Mouse (Mus musculus) testis, postnatal 14 days (tissue): Measurements from ENCODE around the gene Slc15a2.

Experiments used
- DNase-seq: peaks from one replicate; pipeline ENCODE4 v3.0.0; 2021; ENCODE audit warnings: low spot score

Slc15a2 gene

DNA sequence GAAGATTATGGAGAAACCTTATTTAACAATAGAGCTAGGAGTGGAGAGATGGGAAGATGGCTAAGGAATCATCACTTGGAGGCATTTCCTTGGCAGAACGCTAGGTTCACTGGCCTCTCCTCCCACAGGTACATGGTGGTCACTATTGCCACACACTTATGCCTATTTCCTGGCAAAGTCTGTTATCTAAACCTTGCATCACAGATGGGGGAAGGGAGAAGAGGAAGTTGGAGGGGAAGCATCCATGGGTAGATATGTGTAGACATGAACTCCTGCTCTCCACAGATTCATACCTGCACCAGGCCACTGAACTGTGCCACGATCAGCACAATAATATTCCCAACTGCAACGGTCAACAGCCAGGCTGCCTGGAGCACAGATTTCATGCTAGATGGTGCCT is 32.8 kb downstream of the Slc15a2 start:
- DNase-seq: no peak

DNA sequence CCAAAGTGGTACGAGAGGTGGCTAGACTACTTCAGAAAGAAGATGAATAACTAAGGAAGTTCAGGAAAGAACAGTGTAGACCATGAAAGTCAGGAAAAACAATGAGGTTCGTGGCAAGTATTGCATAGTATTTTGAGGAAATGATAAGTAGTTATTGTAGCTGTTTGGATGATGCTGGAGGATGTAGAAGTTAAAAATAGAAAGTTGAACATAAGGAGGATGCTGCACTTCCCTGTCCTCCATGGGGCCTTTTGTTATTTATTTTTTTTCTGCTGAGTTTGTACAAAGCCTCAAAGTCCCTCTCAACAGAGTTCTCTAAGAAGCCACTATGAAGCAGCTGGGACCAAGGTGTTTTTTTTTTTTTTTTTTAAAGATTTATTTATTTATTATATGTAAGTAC is 37.0 kb downstream of the Slc15a2 start:
- DNase-seq: no peak

DNA sequence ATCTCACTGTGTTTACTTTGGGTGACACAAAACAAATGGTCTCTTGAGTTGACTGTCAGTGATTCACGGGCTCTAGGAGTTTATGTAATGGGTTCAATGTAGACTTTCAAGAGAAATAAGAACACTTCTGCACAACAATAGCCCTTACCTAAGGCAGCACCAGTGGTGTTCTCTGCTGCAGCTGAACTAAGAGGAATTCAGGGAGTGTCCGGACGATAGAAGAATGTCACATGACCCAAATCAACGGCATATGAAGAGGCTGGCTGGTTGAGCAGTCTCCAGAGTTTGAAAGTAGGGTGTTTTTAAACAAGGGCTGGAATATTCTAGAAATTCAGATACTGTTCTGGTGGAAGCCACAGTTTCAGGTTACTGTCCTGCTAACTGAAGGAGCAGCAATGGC is 37.7 kb downstream of the Slc15a2 start:
- no peak for DNase-seq

DNA sequence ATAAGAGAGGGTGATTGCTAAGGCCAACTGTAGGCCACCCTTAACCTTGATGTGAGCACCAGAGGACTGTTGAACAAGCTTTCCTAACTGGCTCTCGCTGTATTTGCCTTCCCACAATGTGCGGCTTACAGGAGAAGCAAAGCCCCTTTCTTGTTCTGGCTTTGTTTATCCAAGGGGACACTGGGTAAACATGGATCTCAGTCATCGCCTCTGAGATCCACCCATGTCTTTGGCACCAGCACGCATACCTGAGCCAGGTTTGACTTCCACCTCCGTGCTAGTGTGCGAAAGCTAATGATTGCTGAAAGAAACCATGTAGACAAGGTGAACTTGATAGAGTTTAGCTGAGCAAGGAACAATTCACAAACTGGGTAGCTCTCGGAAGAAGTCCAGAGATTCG is 41.2 kb downstream of the Slc15a2 start:
- DNase-seq: no peak

DNA sequence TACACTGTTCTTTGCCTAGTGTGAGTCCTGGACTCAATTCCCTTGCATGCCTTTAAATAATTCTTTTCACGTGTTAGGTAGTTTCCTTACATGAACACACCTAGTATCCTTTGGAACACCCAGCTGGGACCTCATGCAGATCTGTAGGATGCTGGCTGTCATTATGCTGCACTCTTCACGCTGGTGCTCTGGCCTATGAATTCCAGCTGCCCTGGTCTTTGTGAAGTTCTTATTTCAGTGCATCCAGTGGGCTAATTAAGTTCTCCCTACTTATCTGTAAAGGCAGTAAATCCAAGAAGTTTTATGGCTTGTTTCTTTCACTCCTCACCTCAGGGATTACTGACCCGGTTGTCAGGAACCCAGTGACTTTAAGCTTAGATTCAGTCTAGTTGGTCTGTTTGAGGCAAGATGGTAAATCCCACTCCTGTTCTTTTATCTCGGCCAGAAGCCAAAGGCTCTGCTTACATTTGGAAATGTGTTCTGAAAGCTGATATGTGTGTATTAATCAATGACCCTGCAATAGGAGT is 45.3 kb downstream of the Slc15a2 start:
- no peak for DNase-seq

DNA sequence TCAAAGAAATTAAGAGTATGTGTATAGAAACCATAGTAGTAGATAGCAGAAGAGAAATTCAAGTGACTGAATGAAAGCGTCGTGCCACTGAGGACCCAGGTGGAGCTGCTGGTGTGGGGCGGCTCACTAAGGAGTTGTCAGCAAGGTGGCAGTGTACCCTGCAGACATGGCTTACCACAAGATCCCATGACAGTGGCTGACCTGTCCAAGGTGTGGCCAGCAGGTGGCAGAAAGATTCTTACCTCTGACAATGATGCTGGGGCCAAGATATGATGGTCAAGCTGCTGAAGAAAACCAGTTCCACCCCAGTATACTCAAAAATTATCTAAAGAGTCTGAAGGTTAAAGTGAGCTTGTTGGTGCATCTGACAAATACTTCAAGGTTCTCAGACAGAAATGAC is 49.3 kb downstream of the Slc15a2 start:
- no peak for DNase-seq

DNA sequence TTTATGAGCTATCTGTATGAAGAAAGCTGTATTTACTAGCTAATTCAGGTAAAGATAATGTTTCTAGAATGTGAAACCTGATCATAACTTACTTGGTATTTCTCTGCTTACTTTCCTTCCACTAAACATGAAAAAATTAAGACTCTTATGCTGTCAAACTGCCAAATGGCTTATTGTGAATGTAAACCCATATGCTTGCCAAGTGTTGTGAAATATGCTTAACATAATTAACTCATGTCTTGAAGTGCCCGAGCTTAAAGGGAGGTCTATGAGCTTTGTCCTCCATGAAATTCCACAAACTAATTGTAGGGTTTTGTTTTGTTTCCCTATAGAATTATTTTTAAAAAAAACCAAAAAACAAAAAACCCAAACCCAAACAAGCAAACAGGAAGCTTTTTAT is 50.9 kb downstream of the Slc15a2 start:
- no peak for DNase-seq

DNA sequence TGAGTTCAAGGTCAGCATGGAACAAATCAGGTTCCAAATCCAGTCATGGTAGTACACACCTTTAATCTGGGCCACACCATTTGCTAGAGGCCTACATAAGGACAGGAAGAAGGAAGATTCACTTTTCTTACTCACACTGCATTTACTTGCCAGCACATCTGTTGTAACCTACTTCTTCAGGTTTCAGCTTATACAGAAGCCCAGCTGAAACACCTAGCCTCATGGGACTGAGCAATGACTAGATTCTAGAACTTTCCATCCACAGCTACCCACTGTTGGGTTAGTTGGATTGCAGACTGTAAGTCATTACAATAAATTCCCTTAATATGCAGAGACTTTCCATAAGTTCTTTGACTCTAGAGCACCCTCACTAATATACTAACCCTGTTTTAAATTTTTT is 52.2 kb downstream of the Slc15a2 start:
- no peak for DNase-seq

DNA sequence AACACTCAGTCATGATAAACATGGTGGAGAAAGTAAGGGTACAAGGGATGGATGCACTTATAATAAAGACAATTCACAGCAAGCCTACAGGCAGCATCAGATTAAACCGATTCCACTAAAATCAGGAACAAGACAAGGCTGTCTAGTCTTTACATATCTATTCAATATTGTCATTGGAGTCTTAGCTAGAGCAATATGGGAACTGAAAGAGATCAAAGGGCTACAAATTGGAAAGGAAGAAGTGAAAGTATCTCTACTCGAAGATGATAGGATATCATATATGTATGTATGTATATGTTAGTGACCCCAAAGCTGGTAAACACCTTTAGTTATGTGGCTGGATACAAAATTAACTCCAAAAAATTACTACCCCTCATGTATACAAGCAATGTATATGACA is 55.8 kb downstream of the Slc15a2 start:
- DNase-seq: no peak

DNA sequence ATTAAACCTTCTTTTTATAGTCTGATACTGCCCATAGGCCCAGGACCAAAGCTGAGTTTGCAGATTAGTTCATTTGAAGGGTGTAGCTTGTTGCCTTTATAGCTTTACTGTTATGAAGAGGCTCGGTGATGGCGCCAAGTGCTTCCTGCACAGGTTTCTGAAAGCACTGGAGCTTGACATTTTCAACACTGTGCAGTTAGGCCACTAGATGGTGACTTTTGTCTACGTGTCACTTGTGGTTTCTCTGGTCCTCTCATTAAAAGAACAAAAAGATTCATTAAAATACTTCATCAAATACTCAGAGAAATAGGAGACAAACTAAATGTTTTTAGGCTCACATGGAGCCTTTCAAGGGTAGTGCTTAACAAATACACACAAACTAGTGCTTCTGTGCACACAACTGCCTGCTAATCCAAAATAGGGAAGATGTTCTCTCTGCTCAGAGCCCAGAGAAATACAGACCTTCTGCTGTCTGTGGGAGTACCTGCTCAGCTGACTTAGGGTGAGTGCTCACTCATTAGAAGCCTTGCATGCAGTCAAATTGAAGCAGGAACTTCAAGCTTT is 60.8 kb downstream of the Slc15a2 start:
- no peak for DNase-seq

DNA sequence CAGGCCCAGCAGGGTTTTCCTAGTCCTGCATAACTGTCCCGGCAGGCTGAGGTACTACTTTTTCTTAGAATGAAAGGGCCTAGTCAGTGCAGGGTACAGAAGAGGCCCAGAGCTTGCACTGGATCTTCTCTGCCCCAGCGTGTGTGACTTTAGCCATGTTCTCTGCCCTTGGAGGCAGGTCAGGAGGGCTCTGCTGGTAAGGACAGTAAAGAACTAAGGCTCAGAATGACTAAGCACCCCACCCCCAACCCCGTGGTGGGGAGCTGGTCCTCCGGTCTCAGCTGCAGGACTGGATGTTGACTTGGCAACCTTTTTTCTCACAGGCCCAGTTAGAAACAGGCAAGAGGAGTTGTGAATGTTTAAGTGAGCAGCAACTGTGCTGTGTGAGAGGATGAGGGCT is 62.0 kb downstream of the Slc15a2 start:
- no peak for DNase-seq

DNA sequence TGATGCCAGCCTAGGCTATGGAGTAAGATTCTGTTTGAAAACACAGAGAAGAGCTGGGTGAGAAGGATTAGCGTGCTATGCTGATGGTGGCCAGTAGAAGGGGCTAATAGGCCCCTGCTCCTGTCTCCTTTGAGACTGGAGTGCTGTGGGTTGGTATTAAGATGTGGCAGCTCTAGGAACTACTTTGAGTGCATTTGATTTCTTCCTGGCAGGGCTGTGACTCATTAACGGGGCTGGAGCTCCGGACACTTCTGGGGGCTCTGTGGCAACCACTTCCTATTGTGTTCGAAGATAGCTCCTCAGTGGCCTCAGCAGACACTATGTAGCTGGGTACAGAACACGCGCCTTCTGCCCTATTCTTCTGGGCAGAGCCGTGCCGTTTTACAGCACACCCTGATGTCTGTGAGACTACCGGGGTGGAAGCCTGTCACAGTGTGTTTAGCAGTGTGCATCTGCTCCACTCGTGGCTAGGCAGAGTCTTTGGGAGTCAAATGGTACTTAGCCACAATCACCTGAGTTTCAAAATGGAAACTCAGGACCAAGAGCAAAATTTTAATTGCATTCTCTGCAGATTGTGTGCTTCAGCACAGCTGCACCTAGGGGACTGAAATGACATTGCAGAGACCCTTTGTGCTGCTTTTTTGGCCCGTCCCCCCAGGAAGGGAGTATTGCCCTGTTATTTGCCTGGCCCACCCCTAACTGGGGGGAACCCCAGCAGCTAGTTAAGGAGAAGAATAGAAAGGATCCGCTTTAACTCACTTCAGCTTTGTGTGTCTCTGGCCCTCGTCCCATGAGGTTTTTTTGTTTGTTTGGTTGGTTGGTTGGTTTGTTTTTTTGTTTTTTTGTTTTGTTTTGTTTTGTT is 64.3 kb downstream of the Slc15a2 start:
- no peak for DNase-seq

DNA sequence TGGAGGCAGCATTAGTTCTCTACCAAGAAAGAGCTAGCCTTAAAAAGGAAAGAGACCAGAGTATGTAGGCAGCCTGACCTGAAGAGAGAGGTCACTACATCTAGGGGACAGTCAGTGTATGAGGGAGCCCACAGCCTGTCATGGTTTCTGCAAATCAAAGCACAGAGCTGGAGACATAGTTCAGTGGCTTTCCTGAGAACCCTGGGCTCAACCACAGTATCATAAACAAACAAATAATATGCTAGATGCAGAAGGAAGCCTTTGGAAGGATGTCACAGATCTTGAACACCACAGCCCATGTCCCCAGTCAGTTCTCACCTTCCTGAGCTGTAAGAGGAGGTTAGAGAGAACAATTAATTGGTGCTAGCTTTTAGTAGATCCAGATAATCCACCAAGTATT is 66.1 kb downstream of the Slc15a2 start:
- no peak for DNase-seq

DNA sequence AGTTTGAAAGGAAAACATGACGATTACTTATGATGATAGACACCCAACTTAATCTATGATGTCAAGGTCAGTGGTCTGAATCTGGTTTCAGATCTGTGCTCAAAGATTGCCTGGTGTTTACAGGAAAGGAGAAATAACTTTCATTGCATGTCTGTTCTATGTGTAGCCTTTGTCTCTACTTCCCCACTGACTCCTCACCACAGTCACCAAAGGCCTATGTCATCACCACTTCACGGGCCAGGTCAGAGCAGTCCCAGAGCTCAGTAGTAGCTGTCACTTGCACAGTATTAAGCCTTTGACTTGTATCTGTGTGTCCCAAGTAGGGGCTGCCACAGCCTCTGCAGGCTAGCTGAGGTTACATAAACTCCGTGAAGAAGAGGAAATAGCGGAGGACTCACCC is 67.3 kb downstream of the Slc15a2 start:
- DNase-seq: no peak

DNA sequence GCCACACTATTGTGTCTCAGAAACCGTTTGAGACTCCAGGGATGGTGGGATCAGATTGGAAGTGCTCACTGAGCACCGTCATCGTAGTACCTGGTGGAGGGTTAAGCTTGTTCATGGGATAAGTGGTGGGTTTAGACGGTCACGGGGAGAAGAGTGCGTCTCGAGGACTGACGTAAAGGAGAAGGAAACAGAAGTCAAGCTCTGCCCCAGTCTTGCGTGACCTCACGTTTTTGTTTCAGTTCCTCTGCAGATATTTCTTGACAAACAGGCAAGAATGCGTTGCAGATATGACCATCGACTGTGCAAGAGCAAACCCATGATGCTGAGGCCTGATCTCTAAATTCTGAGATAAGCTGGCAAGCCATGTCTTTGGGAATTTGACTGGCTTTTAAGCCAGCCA is 73.0 kb downstream of the Slc15a2 start:
- no peak for DNase-seq

DNA sequence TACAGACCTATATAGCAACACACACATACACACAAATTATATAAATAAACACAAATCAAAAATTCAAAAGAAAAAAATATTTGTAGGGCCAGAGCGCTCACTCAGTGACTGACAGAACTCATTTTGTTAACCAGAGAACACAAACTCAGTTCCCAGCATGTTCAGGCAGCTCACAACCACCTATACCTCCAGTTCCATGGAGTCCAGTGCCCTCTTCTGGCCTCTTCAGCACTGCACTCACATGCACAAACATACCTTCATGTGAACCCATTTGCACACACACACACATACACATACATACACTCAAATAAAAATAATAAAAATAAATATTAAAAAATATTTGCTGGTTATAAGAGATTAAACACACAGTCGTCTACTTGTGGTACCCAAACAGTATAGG is 74.0 kb downstream of the Slc15a2 start:
- DNase-seq: no peak

DNA sequence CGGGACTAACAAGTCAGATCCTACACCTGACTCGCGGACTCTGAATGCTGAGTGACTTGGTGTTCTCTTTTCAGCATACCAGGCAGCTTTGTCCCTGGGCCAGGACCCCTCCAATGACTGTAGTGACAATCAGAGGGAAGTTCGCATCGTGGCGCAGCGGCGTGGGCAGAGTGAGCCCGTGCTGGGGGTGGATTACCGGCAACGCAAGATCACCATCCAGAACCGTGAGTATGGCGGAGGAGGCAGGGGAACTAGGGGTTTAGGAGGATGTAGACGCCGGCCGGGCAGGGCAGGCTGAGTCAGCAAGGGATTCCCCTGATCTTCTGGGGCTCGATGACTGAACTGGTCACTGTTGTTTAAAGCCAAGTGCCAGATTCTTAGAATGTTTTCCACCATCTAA is 75.4 kb downstream of the Slc15a2 start:
- no peak for DNase-seq

DNA sequence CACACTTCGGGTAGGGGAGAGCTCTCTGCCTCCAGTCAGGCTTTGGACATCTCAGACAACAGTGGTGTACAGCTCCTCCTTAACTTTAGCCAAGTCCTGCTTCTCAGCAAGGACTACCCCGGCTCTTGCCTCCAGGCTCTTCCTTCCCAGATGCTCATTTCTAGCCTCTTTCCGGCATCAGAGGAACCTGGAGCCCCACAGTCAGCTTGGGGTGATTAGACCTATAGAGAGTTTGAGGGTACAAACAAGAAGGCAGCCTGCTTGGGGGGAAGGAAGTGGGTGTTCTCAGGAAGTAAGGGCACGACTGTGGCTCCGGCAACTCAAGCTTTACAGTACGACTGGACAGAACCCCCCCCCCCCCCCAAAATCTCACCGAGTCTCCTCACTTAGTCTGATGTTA is 76.0 kb downstream of the Slc15a2 start:
- no peak for DNase-seq

DNA sequence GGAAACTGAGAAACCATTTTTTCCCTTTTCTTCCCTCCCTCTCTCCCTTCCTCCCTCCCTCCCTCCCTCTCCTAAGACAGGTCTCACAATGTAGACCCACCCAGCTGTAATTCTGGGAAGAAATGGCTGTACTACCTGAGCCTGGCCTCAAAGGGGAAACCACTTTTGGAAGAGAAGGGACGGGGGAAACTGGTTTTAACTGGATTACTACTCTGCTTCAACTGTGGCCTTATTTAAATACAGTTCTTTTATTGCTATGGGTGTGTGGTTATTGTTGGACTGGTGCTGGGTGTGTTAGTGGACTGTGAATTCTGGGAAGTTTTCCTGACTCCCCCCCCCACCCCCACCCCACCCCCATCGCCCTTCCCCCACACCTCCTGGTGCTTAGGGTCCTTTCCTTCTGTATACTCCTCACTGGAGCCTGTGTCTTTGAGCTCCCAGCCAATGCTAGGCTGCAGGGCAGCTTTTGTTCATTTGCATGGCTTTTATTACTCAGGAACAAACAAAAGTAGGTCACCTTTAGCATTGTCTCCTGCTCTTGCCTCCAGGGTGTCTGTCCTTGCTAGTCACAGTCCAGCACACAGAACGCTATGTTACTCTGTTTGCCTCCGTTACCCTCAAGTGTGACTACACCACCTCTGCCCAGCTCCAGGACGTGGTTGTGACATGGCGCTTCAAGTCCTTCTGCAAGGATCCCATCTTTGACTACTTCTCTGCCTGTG is 76.9 kb downstream of the Slc15a2 start:
- DNase-seq: no peak

DNA sequence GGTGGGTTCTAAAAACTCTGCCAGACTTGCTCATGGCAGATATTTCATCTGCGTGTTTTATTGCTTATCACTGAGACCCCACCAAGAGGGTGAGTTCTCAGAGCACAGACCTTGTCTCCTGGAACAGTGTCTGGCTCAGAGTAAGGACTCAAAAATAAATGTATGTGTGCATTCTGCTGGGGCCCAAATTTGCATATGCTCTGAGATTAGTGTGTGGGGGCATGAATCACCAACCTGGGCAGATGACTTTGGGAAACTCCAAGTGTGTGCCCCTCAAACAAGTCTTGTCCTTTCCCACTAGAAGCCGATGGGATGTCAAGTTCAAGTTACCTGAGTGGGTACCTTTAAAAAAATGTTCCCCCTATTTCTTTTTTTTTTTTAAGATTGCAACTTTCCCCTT is 84.3 kb downstream of the Slc15a2 start:
- no peak for DNase-seq
